Mouse (Mus musculus) lung, postnatal 0 days (tissue): ENCODE results near the gene Ranbp2.

Experiments used
- CTCF ChIP-seq: IDR thresholded peaks from 2 replicates; pipeline ENCODE4 v1.5.1; 2016; ENCODE audit warnings: antibody characterized with exemption, mild to moderate bottlenecking
- EP300 ChIP-seq: IDR thresholded peaks from 2 replicates; pipeline ENCODE4 v1.6.1; 2016; ENCODE audit warnings: antibody characterized with exemption, mild to moderate bottlenecking, control low read depth

GRCm38 (mm10) chr10:58451575-58451974 lies 4.9 kb downstream of the Ranbp2 start:
- TF ChIP-seq CTCF (no peak), EP300 (no peak)
